Mouse (Mus musculus) C2C12 (cell line): ENCODE results near the gene Bpifa1.

ENCODE experiments used
- CEBPB ChIP-seq: IDR thresholded peaks from one replicate; pipeline ENCODE4 v1.6.1; 2011; ENCODE audit warnings: low read depth, mild to moderate bottlenecking, control low read depth, moderate library complexity
- CTCF ChIP-seq: IDR thresholded peaks from one replicate; pipeline ENCODE4 v1.5.1; 2011; ENCODE audit not compliant: control insufficient read depth, insufficient read depth, insufficient read length
- MAX ChIP-seq: IDR thresholded peaks from one replicate; pipeline ENCODE4 v1.6.1; 2011; ENCODE audit warnings: mild to moderate bottlenecking, control low read depth
- MYOD1 ChIP-seq: IDR thresholded peaks from one replicate; pipeline ENCODE4 v1.6.1; 2011; ENCODE audit warnings: low read depth; ENCODE audit not compliant: control insufficient read depth, insufficient read length
- USF1 ChIP-seq: IDR thresholded peaks from one replicate; pipeline ENCODE4 v1.6.1; 2011; ENCODE audit warnings: low read depth, mild to moderate bottlenecking, control low read depth, moderate library complexity

DNA sequence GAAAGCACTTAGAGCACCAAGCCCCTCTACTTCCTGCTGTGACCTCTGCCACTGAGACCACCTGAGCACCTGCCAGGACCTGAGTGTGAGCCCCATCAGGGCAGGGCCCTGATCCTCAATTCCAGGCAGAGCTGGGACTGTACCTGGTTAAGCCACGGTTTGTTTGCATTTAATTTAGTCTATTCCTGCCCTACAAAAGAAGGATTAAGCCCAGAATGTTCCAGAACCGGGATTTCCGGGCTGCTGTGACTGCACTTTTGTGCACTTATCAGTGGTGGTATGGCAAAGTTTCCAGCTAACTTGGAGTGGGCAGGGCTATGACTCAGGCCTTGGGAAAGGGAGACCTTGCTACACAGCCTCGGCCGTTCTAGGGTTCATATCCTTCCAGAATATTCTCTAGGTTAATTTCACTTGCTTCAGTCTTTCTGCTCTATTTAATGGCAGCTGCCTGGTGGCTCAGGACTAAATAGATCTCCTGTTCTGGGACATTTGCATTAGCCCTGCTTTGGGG, 51.4 kb downstream of the Bpifa1 start:
- TF ChIP-seq CTCF (no peak), MAX (no peak), USF1 (no peak), CEBPB (no peak), MYOD1 (no peak)
